Mouse (Mus musculus) limb, embryonic 14.5 days (tissue): ENCODE results near the gene Chic2. TPM values are rescaled to one million over a fixed set of nuclear protein-coding genes. Genes with fewer than 3 reads are reported as not detected.

ENCODE experiments used
- ATAC-seq: fragments of 200-750 bp; cut with Nextera tagmentation; 2 replicates; pipeline ENCODE4 v1.8.0; 2017; ENCODE audit warnings: low read depth, moderate number of reproducible peaks, moderate TSS enrichment; ENCODE audit not compliant: low FRiP score
- DNase-seq: peaks from one replicate; pipeline ENCODE4 v3.0.0-alpha.2; 2015; ENCODE audit warnings: low spot score
- H3K27ac ChIP-seq: fragments of 300-500 bp; sonication (generic); replicated peaks from 2 replicates; pipeline ENCODE4 v1.5.1; 2014; ENCODE audit warnings: low read depth, mild to moderate bottlenecking, low read length, moderate library complexity, mixed read lengths
- H3K27me3 ChIP-seq: fragments of 300-500 bp; sonication (generic); 2 replicates; pipeline ENCODE4 v1.6.1; 2014; ENCODE audit warnings: low read length, mixed read lengths; ENCODE audit not compliant: control insufficient read depth, insufficient read depth
- H3K36me3 ChIP-seq: fragments of 300-500 bp; sonication (generic); 2 replicates; pipeline ENCODE4 v1.6.1; 2014; ENCODE audit warnings: mild to moderate bottlenecking, low read length, moderate library complexity, mixed read lengths; ENCODE audit not compliant: control insufficient read depth, insufficient read depth
- H3K4me1 ChIP-seq: fragments of 300-500 bp; sonication (generic); 2 replicates; pipeline ENCODE4 v1.6.1; 2014; ENCODE audit warnings: antibody characterized with exemption, low read length, mixed read lengths; ENCODE audit not compliant: control insufficient read depth, insufficient read depth
- H3K4me2 ChIP-seq: fragments of 300-500 bp; sonication (generic); replicated peaks from 2 replicates; pipeline ENCODE4 v1.6.1; 2014; ENCODE audit warnings: low read depth, mild to moderate bottlenecking, low read length, moderate library complexity; ENCODE audit not compliant: severe bottlenecking
- H3K4me3 ChIP-seq: fragments of 300-500 bp; sonication (generic); replicated peaks from 2 replicates; pipeline ENCODE4 v1.5.1; 2014; ENCODE audit warnings: low read length
- H3K9ac ChIP-seq: fragments of 300-500 bp; sonication (generic); 2 replicates; pipeline ENCODE4 v1.6.1; 2014; ENCODE audit warnings: mild to moderate bottlenecking, low read depth, low read length, moderate library complexity; ENCODE audit not compliant: severe bottlenecking
- H3K9me3 ChIP-seq: fragments of 300-500 bp; sonication (generic); 2 replicates; pipeline ENCODE4 v1.6.1; 2016; ENCODE audit warnings: low read length; ENCODE audit not compliant: control insufficient read depth
- POLR2A ChIP-seq: fragments of 200-500 bp; IDR thresholded peaks from 2 replicates; pipeline ENCODE4 v1.8.0; 2012; ENCODE audit warnings: inconsistent platforms, mild to moderate bottlenecking, moderate library complexity, borderline replicate concordance; ENCODE audit not compliant: insufficient read depth, insufficient read length; ENCODE audit errors: extremely low read depth
- WGBS: fragments of 180-500 bp; shearing (Covaris S2); extraction: QIAGEN DNeasy Blood & Tissue Kit; methylation state at CpG from one replicate; pipeline ENCODE4 v1.1.7; 2014; 5-methylcytosine and 5-hydroxymethylcytosine counted together
- polyA plus RNA-seq, 2 experiments: library from polyadenylated mRNA; depleted of rRNA in 1 of 2; stranded (reverse) in 1 of 2; unstranded in 1 of 2; fragments of >200 nt; fragmentation: Nextera tagmentation in 1 of 2; extraction: Ambion mirVana in 1 of 2; gene quantifications; 2 replicates each; pipeline versions ENCODE4 v1.2.1 to v1.2.3; 2012 to 2014

The Chic2 gene
- polyA plus RNA-seq, 2 experiments, result 35.7 to 52.1 TPM

- no peak overlapping the region for H3K27ac ChIP-seq
- H3K9ac ChIP-seq, result no peak overlapping the region
- WGBS, result 72% methylated on average over 12 of the region's 12 CpGs
- TF ChIP-seq POLR2A, result no peak
- no peak for ATAC-seq
- peaks cover 42% of the 10 kb centered on the region for H3K36me3 ChIP-seq
- no peak overlapping the region for H3K4me2 ChIP-seq
- H3K27me3 ChIP-seq, result no peaks in the 10 kb centered on the region
- DNase-seq, result no peak
- H3K4me1 ChIP-seq, result no peaks in the 10 kb centered on the region
- H3K9me3 ChIP-seq, result no peaks in the 10 kb centered on the region
- no peak overlapping the region for H3K4me3 ChIP-seq
Observed at GRCm38 (mm10) chr5:74998716-74999512, 45.7 kb downstream of the Chic2 start.

GRCm38 (mm10) chr5:74994947-74995346 is 49.6 kb downstream of the Chic2 start:
- Histone ChIP-seq H3K4me3 (no peak overlapping the region), H3K9me3 (peaks cover 8% of the 10 kb centered on the region; the same call in 1 of the 2 replicates), H3K9ac (no peak overlapping the region), H3K4me1 (no peaks in the 10 kb centered on the region), H3K27ac (no peak overlapping the region), H3K4me2 (no peak overlapping the region), H3K36me3 (peaks cover 21% of the 10 kb centered on the region), H3K27me3 (no peaks in the 10 kb centered on the region)
- no peak for TF ChIP-seq POLR2A
- no peak for DNase-seq
- no peak for ATAC-seq
- 71% methylated on average over 8 of the region's 8 CpGs for WGBS

GRCm38 (mm10) chr5:74984101-74984500 is 60.5 kb downstream of the Chic2 start:
- TF ChIP-seq POLR2A, result no peak

GRCm38 (mm10) chr5:74980574-74980973 is 64.0 kb downstream of the Chic2 start:
- no peak overlapping the region for H3K4me3 ChIP-seq
- no peaks in the 10 kb centered on the region for H3K27me3 ChIP-seq
- 65% methylated on average over 4 of the region's 4 CpGs for WGBS
- H3K9ac ChIP-seq, result no peak overlapping the region
- no peaks in the 10 kb centered on the region for H3K9me3 ChIP-seq
- H3K36me3 ChIP-seq, result no peaks in the 10 kb centered on the region
- TF ChIP-seq POLR2A, result no peak
- peaks cover 10% of the 10 kb centered on the region; the same call in 1 of the 2 replicates for H3K4me1 ChIP-seq
- DNase-seq (no peak), ATAC-seq (no peak)
- no peak overlapping the region for H3K4me2 ChIP-seq
- H3K27ac ChIP-seq, result no peak overlapping the region

More at GRCm38 (mm10) chr5:74984101-74984500, 60.5 kb downstream of the Chic2 start:
- ATAC-seq (no peak), DNase-seq (no peak)
- Histone ChIP-seq H3K4me1 (0 out of 2 replicates have a peak, but pooled peaks cover 9% of the 10 kb centered on the region), H3K27me3 (no peaks in the 10 kb centered on the region), H3K36me3 (no peaks in the 10 kb centered on the region), H3K9ac (no peak overlapping the region), H3K4me2 (no peak overlapping the region), H3K4me3 (no peak overlapping the region), H3K27ac (no peak overlapping the region), H3K9me3 (no peaks in the 10 kb centered on the region)
- WGBS, result 51% methylated on average over 5 of the region's 5 CpGs

- Histone ChIP-seq H3K4me1 (peaks cover 13% of the 10 kb centered on the region), H3K4me3 (no peak overlapping the region), H3K27me3 (no peaks in the 10 kb centered on the region), H3K4me2 (no peak overlapping the region), H3K36me3 (no peaks in the 10 kb centered on the region), H3K27ac (no peak overlapping the region), H3K9ac (no peak overlapping the region), H3K9me3 (no peaks in the 10 kb centered on the region)
- ATAC-seq (no peak), DNase-seq (no peak)
- 10% methylated on average over 7 of the region's 7 CpGs for WGBS
- TF ChIP-seq POLR2A, result no peak
Observed at GRCm38 (mm10) chr5:74980154-74980553, 64.4 kb downstream of the Chic2 start.

GRCm38 (mm10) chr5:74979586-74979985 is 65.0 kb downstream of the Chic2 start:
- Histone ChIP-seq H3K4me3 (no peak overlapping the region), H3K9me3 (no peaks in the 10 kb centered on the region), H3K27ac (no peak overlapping the region), H3K36me3 (no peaks in the 10 kb centered on the region), H3K27me3 (no peaks in the 10 kb centered on the region), H3K4me1 (peaks cover 18% of the 10 kb centered on the region), H3K9ac (no peak overlapping the region), H3K4me2 (no peak overlapping the region)
- WGBS, result 33% methylated on average over 7 of the region's 7 CpGs
- ATAC-seq, result no peak
- no peak for TF ChIP-seq POLR2A
- DNase-seq, result no peak
